Mouse (Mus musculus): ENCODE measurements around the gene Necab2. TPM values are rescaled to one million over a fixed set of nuclear protein-coding genes. Genes with fewer than 3 reads are reported as not detected.
A peak's percentile ranks its signal among the peaks of the same experiment; 100 is the strongest.

Gene Necab2
- polyA plus RNA-seq, 1 experiment from 2014 or later: 1.2 TPM

- Histone ChIP-seq H3K4me3 (ENCODE audit: low read depth, low read length) (no peak overlapping the region), H3K27ac (ENCODE audit: low read length) (no peak overlapping the region), H3K27me3 (replicated peaks; ENCODE audit: insufficient read depth, low read length) (no peaks in the 10 kb centered on the region), H3K4me1 (ENCODE audit: insufficient read depth, low read depth, low read length) (peaks cover 20% of the 10 kb centered on the region; the same call in 1 of the 2 replicates), H3K4me2 (replicated peaks; ENCODE audit: low read depth, low read length) (no peak overlapping the region), H3K36me3 (ENCODE audit: insufficient read depth, low read length) (no peaks in the 10 kb centered on the region), H3K9ac (replicated peaks; ENCODE audit: low read depth) (no peak overlapping the region), H3K9me3 (ENCODE audit: low read length) (no peaks in the 10 kb centered on the region)
- WGBS: 50% methylated on average over 9 of the region's 9 CpGs
- ATAC-seq: no peak
- no peak for DNase-seq (ENCODE audit: low spot score)
- no peak for TF ChIP-seq CTCF (IDR thresholded peaks at IDR 0.05)
- no peak for TF ChIP-seq EP300 (IDR thresholded peaks at IDR 0.05)
Observed at GRCm38 (mm10) chr8:119421603-119422122, 24.9 kb upstream of the Necab2 start.

DNA sequence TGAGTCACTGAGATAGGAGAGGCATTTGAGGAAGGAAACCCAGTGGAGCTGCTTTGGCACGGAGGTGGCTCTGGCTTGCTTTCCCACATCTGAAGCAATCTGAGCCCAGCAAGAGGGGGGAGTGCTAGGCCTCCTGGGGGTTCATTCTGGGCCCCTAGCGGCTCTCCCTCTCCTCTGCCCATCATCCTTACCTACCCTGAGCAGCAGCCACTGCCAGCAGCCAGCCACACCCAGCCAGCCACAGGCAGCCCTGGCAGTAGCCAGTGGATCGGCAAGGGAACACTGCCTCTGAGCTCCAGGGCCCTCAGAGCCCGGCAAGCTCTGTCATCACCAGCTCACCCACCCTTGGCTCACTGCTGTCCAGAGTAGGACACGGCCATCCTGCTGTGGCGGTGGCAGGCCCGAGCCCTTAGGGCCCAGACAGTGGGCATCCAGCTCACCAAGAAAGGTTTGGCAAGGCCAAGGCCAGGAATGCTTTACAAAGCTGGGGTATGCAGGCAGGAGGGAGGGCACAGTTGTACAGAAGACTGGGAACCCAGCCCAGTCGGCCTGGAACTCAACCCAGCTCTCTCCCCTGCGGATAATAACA is 24.3 kb upstream of the Necab2 start:
- TF ChIP-seq EP300 (IDR thresholded peaks at IDR 0.05) (no peak), CTCF (IDR thresholded peaks at IDR 0.05) (no peak)
- Histone ChIP-seq H3K9me3 (ENCODE audit: low read length) (no peaks in the 10 kb centered on the region), H3K27ac (ENCODE audit: low read length) (peak overlapping the region; percentile 54), H3K27me3 (replicated peaks; ENCODE audit: insufficient read depth, low read length) (no peaks in the 10 kb centered on the region), H3K9ac (replicated peaks; ENCODE audit: low read depth) (no peak overlapping the region), H3K4me2 (replicated peaks; ENCODE audit: low read depth, low read length) (no peak overlapping the region), H3K4me1 (ENCODE audit: insufficient read depth, low read depth, low read length) (peaks cover 20% of the 10 kb centered on the region; the same call in 1 of the 2 replicates), H3K36me3 (ENCODE audit: insufficient read depth, low read length) (no peaks in the 10 kb centered on the region), H3K4me3 (ENCODE audit: low read depth, low read length) (no peak overlapping the region)
- no peak for ATAC-seq
- DNase-seq (ENCODE audit: low spot score): peak; percentile 46
- 42% methylated on average over 9 of the region's 9 CpGs for WGBS

GRCm38 (mm10) chr8:119423631-119424141 is 22.8 kb upstream of the Necab2 start:
- H3K36me3 ChIP-seq (ENCODE audit: insufficient read depth, low read length): no peaks in the 10 kb centered on the region
- H3K27me3 ChIP-seq (replicated peaks; ENCODE audit: insufficient read depth, low read length): no peaks in the 10 kb centered on the region
- WGBS: 30% methylated on average over 9 of the region's 9 CpGs
- ATAC-seq (peak; percentile 50), DNase-seq (ENCODE audit: low spot score) (peak; percentile 63)
- TF ChIP-seq CTCF (IDR thresholded peaks at IDR 0.05) (no peak), EP300 (IDR thresholded peaks at IDR 0.05) (peak; percentile 55)
- H3K4me1 ChIP-seq (ENCODE audit: insufficient read depth, low read depth, low read length): peaks cover 23% of the 10 kb centered on the region; the same call in 1 of the 2 replicates
- H3K9me3 ChIP-seq (ENCODE audit: low read length): no peaks in the 10 kb centered on the region
- no peak overlapping the region for H3K4me3 ChIP-seq (ENCODE audit: low read depth, low read length)
- peak overlapping the region; percentile 72 for H3K27ac ChIP-seq (ENCODE audit: low read length)
- H3K4me2 ChIP-seq (replicated peaks; ENCODE audit: low read depth, low read length): no peak overlapping the region
- no peak overlapping the region; the same call in 1 of the 2 replicates for H3K9ac ChIP-seq (replicated peaks; ENCODE audit: low read depth)

- Histone ChIP-seq H3K27me3 (replicated peaks; ENCODE audit: insufficient read depth, low read length) (no peaks in the 10 kb centered on the region), H3K9ac (replicated peaks; ENCODE audit: low read depth) (no peak overlapping the region; the same call in 1 of the 2 replicates), H3K4me2 (replicated peaks; ENCODE audit: low read depth, low read length) (no peak overlapping the region), H3K4me3 (ENCODE audit: low read depth, low read length) (no peak overlapping the region), H3K4me1 (ENCODE audit: insufficient read depth, low read depth, low read length) (peaks cover 27% of the 10 kb centered on the region; the same call in 1 of the 2 replicates), H3K36me3 (ENCODE audit: insufficient read depth, low read length) (no peaks in the 10 kb centered on the region), H3K9me3 (ENCODE audit: low read length) (no peaks in the 10 kb centered on the region), H3K27ac (ENCODE audit: low read length) (peak overlapping the region; percentile 72)
- DNase-seq (ENCODE audit: low spot score) (no peak), ATAC-seq (no peak)
- no peak for TF ChIP-seq EP300 (IDR thresholded peaks at IDR 0.05)
- TF ChIP-seq CTCF (IDR thresholded peaks at IDR 0.05): no peak
- WGBS: 64% methylated on average over 10 of the region's 10 CpGs
Observed at GRCm38 (mm10) chr8:119424199-119424733, 22.3 kb upstream of the Necab2 start.

DNA sequence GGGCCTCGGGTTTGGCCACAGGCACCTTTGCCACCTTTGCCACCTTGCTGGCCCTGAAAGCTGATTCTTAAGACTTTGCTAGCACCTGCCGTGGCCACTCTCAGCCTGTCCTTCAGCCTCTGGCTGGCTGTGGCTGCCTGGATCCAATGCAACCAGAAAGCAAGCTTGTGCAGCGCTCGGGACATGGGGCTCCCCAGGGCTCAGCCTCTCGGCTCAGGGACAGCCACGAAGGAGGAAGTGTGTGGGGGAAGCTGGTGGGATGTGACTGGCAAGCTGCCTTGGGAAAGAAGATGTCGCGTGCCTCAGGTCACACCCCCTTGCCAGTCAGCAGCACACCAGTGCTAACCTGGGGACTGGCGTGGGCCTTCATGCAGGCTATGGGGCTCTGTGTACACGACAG is 21.8 kb upstream of the Necab2 start:
- Histone ChIP-seq H3K36me3 (ENCODE audit: insufficient read depth, low read length) (no peaks in the 10 kb centered on the region), H3K4me1 (ENCODE audit: insufficient read depth, low read depth, low read length) (peaks cover 27% of the 10 kb centered on the region; the same call in 1 of the 2 replicates), H3K9ac (replicated peaks; ENCODE audit: low read depth) (no peak overlapping the region), H3K4me3 (ENCODE audit: low read depth, low read length) (no peak overlapping the region), H3K9me3 (ENCODE audit: low read length) (no peaks in the 10 kb centered on the region), H3K27me3 (replicated peaks; ENCODE audit: insufficient read depth, low read length) (no peaks in the 10 kb centered on the region), H3K27ac (ENCODE audit: low read length) (peak overlapping the region; percentile 72), H3K4me2 (replicated peaks; ENCODE audit: low read depth, low read length) (no peak overlapping the region)
- DNase-seq (ENCODE audit: low spot score) (peak; percentile 47), ATAC-seq (no peak)
- TF ChIP-seq CTCF (IDR thresholded peaks at IDR 0.05): no peak
- no peak for TF ChIP-seq EP300 (IDR thresholded peaks at IDR 0.05)
- 59% methylated on average over 10 of the region's 10 CpGs for WGBS

DNA sequence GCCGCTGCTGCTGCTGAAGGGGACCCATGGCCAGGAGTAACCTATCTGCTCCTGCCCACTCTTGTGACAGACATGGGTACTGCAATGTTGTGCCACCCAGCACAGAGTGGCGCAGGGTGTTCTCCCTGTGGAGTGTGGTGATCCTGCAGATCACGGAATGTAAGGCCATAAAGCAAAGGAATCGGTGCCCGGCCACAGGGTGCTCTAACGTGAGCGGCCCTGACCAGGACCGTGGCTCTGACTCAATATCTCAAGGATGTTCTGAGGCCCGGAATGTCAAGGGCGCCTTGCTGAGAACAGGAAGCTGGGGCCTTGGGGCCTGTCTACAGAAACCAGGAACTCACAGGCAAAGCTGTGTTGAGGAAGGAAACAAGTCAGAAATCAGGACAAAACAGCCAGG is 21.0 kb upstream of the Necab2 start:
- 40% methylated on average over 10 of the region's 10 CpGs for WGBS
- TF ChIP-seq EP300 (IDR thresholded peaks at IDR 0.05): no peak; the same call in 1 of the 2 replicates
- TF ChIP-seq CTCF (IDR thresholded peaks at IDR 0.05): peak; percentile 59
- H3K4me2 ChIP-seq (replicated peaks; ENCODE audit: low read depth, low read length): no peak overlapping the region
- H3K9me3 ChIP-seq (ENCODE audit: low read length): no peaks in the 10 kb centered on the region
- peak; percentile 84 for DNase-seq (ENCODE audit: low spot score)
- no peak overlapping the region for H3K9ac ChIP-seq (replicated peaks; ENCODE audit: low read depth)
- H3K27ac ChIP-seq (ENCODE audit: low read length): peak overlapping the region; percentile 85
- H3K4me1 ChIP-seq (ENCODE audit: insufficient read depth, low read depth, low read length): peaks cover 27% of the 10 kb centered on the region; the same call in 1 of the 2 replicates
- ATAC-seq: peak; percentile 76
- H3K4me3 ChIP-seq (ENCODE audit: low read depth, low read length): no peak overlapping the region
- H3K27me3 ChIP-seq (replicated peaks; ENCODE audit: insufficient read depth, low read length): no peaks in the 10 kb centered on the region
- H3K36me3 ChIP-seq (ENCODE audit: insufficient read depth, low read length): no peaks in the 10 kb centered on the region
